Mouse (Mus musculus) midbrain, embryonic 16.5 days (tissue): Measurements from ENCODE around the gene Ndufa7. TPM values are rescaled to one million over a fixed set of nuclear protein-coding genes. Genes with fewer than 3 reads are reported as not detected.
"Not testable (repeated sequence)": the region's sequence is repeated elsewhere in the genome, so short reads cannot be mapped to it uniquely, and the experiment has no call there.

Experiments
- ATAC-seq: fragments of 200-750 bp; cut with Nextera tagmentation; 2 replicates; pipeline ENCODE4 v1.8.0; 2017; ENCODE audit warnings: moderate TSS enrichment
- H3K27ac ChIP-seq: fragments of 300-500 bp; sonication (generic); 2 replicates; pipeline ENCODE4 v1.5.1; 2014; ENCODE audit warnings: mild to moderate bottlenecking, low read length, mixed read lengths
- H3K27me3 ChIP-seq: fragments of 300-500 bp; sonication (generic); 2 replicates; pipeline ENCODE4 v1.6.1; 2014; ENCODE audit warnings: low read depth, low read length, mixed read lengths; ENCODE audit not compliant: control insufficient read depth, insufficient read depth
- H3K36me3 ChIP-seq: fragments of 300-500 bp; sonication (generic); 2 replicates; pipeline ENCODE4 v1.6.1; 2014; ENCODE audit warnings: mild to moderate bottlenecking, low read length, moderate library complexity, mixed read lengths; ENCODE audit not compliant: control insufficient read depth, insufficient read depth
- H3K4me1 ChIP-seq: fragments of 300-500 bp; sonication (generic); 2 replicates; pipeline ENCODE4 v1.6.1; 2014; ENCODE audit warnings: mild to moderate bottlenecking, low read length, mixed read lengths; ENCODE audit not compliant: control insufficient read depth, insufficient read depth
- H3K4me2 ChIP-seq: fragments of 300-500 bp; sonication (generic); 2 replicates; pipeline ENCODE4 v1.6.1; 2014; ENCODE audit warnings: mild to moderate bottlenecking, low read length, mixed read lengths
- H3K4me3 ChIP-seq: fragments of 300-500 bp; sonication (generic); 2 replicates; pipeline ENCODE4 v1.5.1; 2014; ENCODE audit warnings: low read depth, mild to moderate bottlenecking, low read length, moderate library complexity, mixed read lengths
- H3K9ac ChIP-seq: fragments of 300-500 bp; sonication (generic); 2 replicates; pipeline ENCODE4 v1.6.1; 2014; ENCODE audit warnings: low read depth, low read length, mixed read lengths
- H3K9me3 ChIP-seq: fragments of 300-500 bp; sonication (generic); replicated peaks from 2 replicates; pipeline ENCODE4 v1.6.1; 2014; ENCODE audit warnings: mild to moderate bottlenecking, low read length, mixed read lengths; ENCODE audit not compliant: control insufficient read depth, poor library complexity, severe bottlenecking
- WGBS: fragments of 180-500 bp; shearing (Covaris S2); extraction: QIAGEN DNeasy Blood & Tissue Kit; methylation state at CpG from one replicate; pipeline ENCODE4 v1.1.7; 2014; 5-methylcytosine and 5-hydroxymethylcytosine counted together
- polyA plus RNA-seq: library from polyadenylated mRNA; unstranded; fragments of >200 nt; fragmentation: Nextera tagmentation; extraction: Ambion mirVana; gene quantifications from 2 replicates; pipeline ENCODE4 v1.2.1, GENCODE M21; 2015

The Ndufa7 gene
- polyA plus RNA-seq, 1 experiment from 2014 or later, result 428 TPM

GRCm38 (mm10) chr17:33817184-33817968 is 7.0 kb upstream of the Ndufa7 start:
- H3K27me3 ChIP-seq, result no peaks in the 10 kb centered on the region
- H3K4me3 ChIP-seq, result peak overlapping the region; percentile 50
- peaks cover 21% of the 10 kb centered on the region for H3K4me1 ChIP-seq
- H3K9me3 ChIP-seq, result no peaks in the 10 kb centered on the region
- ATAC-seq, result peak; percentile 97
- WGBS, result under 1% methylated on average over 80 of the region's 89 CpGs
- peak overlapping the region; percentile 86 for H3K27ac ChIP-seq
- peak overlapping the region; percentile 79 for H3K9ac ChIP-seq
- peaks cover 11% of the 10 kb centered on the region; the same call in 1 of the 2 replicates for H3K36me3 ChIP-seq
- peak overlapping the region; percentile 81 for H3K4me2 ChIP-seq

DNA sequence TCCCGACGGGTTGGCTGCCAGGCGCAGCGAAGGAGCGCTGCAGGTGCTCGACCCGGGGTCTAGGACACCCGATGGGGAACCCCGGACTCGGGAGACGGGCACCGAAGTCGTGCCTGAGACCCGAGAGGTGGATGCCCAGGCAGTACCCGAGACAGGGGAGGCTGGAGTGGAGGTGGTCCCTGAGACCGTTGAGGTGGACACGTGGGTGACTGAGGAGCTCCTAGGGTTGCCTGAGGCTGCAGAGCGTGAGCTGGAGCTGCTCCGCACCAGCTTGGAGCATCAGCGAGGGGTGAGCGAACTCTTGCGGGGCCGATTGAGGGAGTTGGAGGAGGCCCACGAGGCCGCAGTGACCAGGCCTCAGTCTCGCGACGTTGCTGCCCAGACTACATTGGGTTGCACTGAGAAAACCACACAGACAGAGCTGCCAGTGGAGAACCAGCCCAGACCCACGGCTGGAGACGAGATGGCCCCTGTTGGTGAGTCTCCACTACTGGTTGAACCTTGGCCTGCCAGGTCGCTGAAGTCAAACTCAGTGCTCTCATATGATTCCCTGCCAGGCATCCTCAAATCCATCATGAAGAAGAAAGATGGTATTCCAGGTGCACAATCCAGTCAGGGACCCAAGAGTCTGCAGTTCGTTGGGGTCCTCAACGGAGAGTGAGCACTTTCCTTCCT is 6.3 kb upstream of the Ndufa7 start:
- Histone ChIP-seq H3K4me3 (peak overlapping the region; percentile 50), H3K27me3 (no peaks in the 10 kb centered on the region), H3K4me1 (peaks cover 29% of the 10 kb centered on the region), H3K9me3 (no peaks in the 10 kb centered on the region), H3K9ac (peak overlapping the region; percentile 79), H3K4me2 (peak overlapping the region; percentile 81), H3K36me3 (peaks cover 11% of the 10 kb centered on the region; the same call in 1 of the 2 replicates), H3K27ac (peak overlapping the region; percentile 86)
- WGBS, result 14% methylated on average over 33 of the region's 33 CpGs
- ATAC-seq, result peak; percentile 66

- 91% methylated on average over 1 of the region's 1 CpGs for WGBS
- Histone ChIP-seq H3K9ac (no peak overlapping the region), H3K27me3 (no peaks in the 10 kb centered on the region), H3K9me3 (no peaks in the 10 kb centered on the region), H3K4me3 (no peak overlapping the region), H3K4me1 (peaks cover 40% of the 10 kb centered on the region), H3K4me2 (no peak overlapping the region), H3K36me3 (peaks cover 11% of the 10 kb centered on the region; the same call in 1 of the 2 replicates), H3K27ac (no peak overlapping the region)
- no peak for ATAC-seq
These were observed 1.9 kb upstream of the Ndufa7 start for GRCm38 (mm10) chr17:33822436-33822959.

- WGBS, result 84% methylated on average over 8 of the region's 8 CpGs
- not testable (repeated sequence) for ATAC-seq, H3K9me3 ChIP-seq, H3K27ac ChIP-seq, H3K27me3 ChIP-seq
- peaks cover 11% of the 10 kb centered on the region; the same call in 1 of the 2 replicates for H3K36me3 ChIP-seq
- H3K4me2 ChIP-seq, result peak overlapping the region; percentile 76
- peak overlapping the region; percentile 81 for H3K9ac ChIP-seq
- peaks cover 37% of the 10 kb centered on the region for H3K4me1 ChIP-seq
- peak overlapping the region; percentile 80 for H3K4me3 ChIP-seq
These were observed 1.2 kb upstream of the Ndufa7 start for GRCm38 (mm10) chr17:33823171-33823570.

DNA sequence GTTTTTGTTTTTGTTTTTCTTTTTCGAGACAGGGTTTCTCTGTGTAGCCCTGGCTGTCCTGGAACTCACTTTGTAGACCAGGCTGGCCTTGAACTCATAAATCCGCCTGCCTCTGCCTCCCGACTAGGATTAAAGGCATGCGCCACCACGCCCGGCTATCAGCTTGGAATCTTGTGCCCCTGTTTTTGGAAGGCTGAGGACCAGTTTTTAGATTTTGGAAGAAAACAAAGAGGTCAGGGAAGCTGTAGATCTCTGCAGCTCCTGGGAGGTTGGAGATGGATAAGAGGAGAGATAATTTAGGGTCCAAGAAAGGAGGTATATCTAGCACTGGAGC is 592 bp downstream of the Ndufa7 start:
- Histone ChIP-seq H3K36me3 (peaks cover 18% of the 10 kb centered on the region; the same call in 1 of the 2 replicates), H3K4me2 (peak overlapping the region; percentile 89), H3K4me3 (peak overlapping the region; percentile 80), H3K9ac (peak overlapping the region; percentile 83), H3K4me1 (peaks cover 30% of the 10 kb centered on the region), H3K27ac (peak overlapping the region; percentile 90)
- not testable (repeated sequence) for ATAC-seq, H3K9me3 ChIP-seq, H3K27me3 ChIP-seq
- WGBS, result 8% methylated on average over 6 of the region's 6 CpGs

GRCm38 (mm10) chr17:33825462-33825861 is 1.1 kb downstream of the Ndufa7 start:
- H3K4me1 ChIP-seq, result peaks cover 30% of the 10 kb centered on the region
- no peak overlapping the region for H3K9ac ChIP-seq

DNA sequence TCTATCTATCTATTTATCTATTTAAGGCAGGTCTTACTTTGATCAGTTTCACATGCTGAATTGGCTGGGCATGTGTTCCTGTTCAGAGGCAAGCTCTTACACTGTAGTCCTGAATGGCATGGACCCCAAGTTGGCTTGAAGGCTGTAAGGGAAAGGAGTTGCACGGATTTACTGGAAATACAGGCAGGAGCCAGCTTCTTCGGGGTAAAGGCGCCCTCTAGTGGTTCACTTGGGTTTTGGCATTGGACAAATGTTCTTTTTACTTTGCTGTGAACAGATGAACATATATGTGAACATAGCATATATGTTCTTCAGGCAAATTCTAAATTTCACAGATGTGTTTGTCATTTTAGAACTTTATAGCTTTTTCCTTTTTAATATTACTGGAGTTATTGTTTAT is 2.5 kb downstream of the Ndufa7 start:
- no peaks in the 10 kb centered on the region for H3K27me3 ChIP-seq
- no peak for ATAC-seq
- H3K4me2 ChIP-seq, result no peak overlapping the region
- no peak overlapping the region for H3K9ac ChIP-seq
- peaks cover 27% of the 10 kb centered on the region for H3K4me1 ChIP-seq
- H3K36me3 ChIP-seq, result peaks cover 18% of the 10 kb centered on the region
- WGBS, result under 1% methylated on average over 3 of the region's 3 CpGs
- no peak overlapping the region for H3K27ac ChIP-seq
- H3K9me3 ChIP-seq, result no peaks in the 10 kb centered on the region
- H3K4me3 ChIP-seq, result no peak overlapping the region

More at GRCm38 (mm10) chr17:33825462-33825861, 1.1 kb downstream of the Ndufa7 start:
- peaks cover 21% of the 10 kb centered on the region; the same call in 1 of the 2 replicates for H3K36me3 ChIP-seq
- H3K27me3 ChIP-seq, result no peaks in the 10 kb centered on the region
- ATAC-seq, result no peak
- peak overlapping the region; percentile 89 for H3K4me2 ChIP-seq
- peak overlapping the region; percentile 80; the same call in 1 of the 2 replicates for H3K4me3 ChIP-seq
- no peak overlapping the region for H3K27ac ChIP-seq
- WGBS, result 88% methylated on average over 8 of the region's 8 CpGs
- H3K9me3 ChIP-seq, result no peaks in the 10 kb centered on the region

DNA sequence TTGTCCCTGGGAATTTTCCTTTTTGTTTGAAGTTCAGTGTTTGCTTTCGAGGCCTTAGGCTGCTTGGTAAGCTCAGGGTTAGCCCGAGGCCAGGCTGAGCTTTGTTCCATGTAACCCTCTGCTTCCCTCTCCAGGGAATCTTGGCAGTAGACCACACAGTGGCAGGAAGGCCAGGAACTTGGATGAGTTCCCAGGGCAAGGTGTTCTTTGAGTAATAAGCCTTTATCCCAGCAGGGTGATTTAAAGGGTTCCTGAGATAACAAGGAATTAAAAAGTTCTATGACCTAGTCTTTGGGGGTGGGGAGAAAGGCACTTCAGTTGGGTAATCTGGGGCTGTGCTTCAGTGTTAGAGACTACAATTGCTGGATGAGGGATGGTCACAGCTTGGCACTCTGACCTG is 4.5 kb downstream of the Ndufa7 start:
- no peak overlapping the region for H3K27ac ChIP-seq
- no peaks in the 10 kb centered on the region for H3K27me3 ChIP-seq
- 45% methylated on average over 2 of the region's 2 CpGs for WGBS
- peaks cover 11% of the 10 kb centered on the region for H3K4me1 ChIP-seq
- no peak overlapping the region for H3K4me3 ChIP-seq
- H3K36me3 ChIP-seq, result peaks cover 20% of the 10 kb centered on the region
- no peak for ATAC-seq
- H3K9me3 ChIP-seq, result no peaks in the 10 kb centered on the region
- no peak overlapping the region for H3K4me2 ChIP-seq
- no peak overlapping the region for H3K9ac ChIP-seq

GRCm38 (mm10) chr17:33829561-33829960 is 5.2 kb downstream of the Ndufa7 start:
- 94% methylated on average over 10 of the region's 10 CpGs for WGBS
- Histone ChIP-seq H3K27ac (no peak overlapping the region), H3K4me3 (no peak overlapping the region), H3K9me3 (no peaks in the 10 kb centered on the region), H3K4me2 (no peak overlapping the region), H3K27me3 (no peaks in the 10 kb centered on the region), H3K36me3 (peaks cover 20% of the 10 kb centered on the region), H3K4me1 (peaks cover 11% of the 10 kb centered on the region), H3K9ac (no peak overlapping the region)
- no peak for ATAC-seq
